Mouse (Mus musculus) right cerebral cortex, postnatal 14 days (tissue): ENCODE measurements around the gene Ctnnb1.
"Not testable (repeated sequence)": the region's sequence is repeated elsewhere in the genome, so short reads cannot be mapped to it uniquely, and the experiment has no call there.

ENCODE experiments used
- DNase-seq: peaks from one replicate; pipeline ENCODE4 v3.0.0; 2022

The Ctnnb1 gene

GRCm38 (mm10) chr9:120929081-120929480 lies at the start of gene Ctnnb1:
TSS of gene Ctnnb1 (plus strand) at chr9:120929216.
- no peak for DNase-seq

- no peak for DNase-seq
Observed at GRCm38 (mm10) chr9:120880286-120880685, 48.7 kb upstream of the Ctnnb1 start.

- DNase-seq, result no peak
Observed at GRCm38 (mm10) chr9:120881121-120881520, 47.9 kb upstream of the Ctnnb1 start.

- DNase-seq, result no peak
Observed at GRCm38 (mm10) chr9:120881839-120882238, 47.2 kb upstream of the Ctnnb1 start.

- peak; percentile 16 for DNase-seq
Observed at GRCm38 (mm10) chr9:120884726-120885125, 44.3 kb upstream of the Ctnnb1 start.

GRCm38 (mm10) chr9:120887631-120888030 lies 41.4 kb upstream of the Ctnnb1 start:
- DNase-seq, result no peak

- no peak for DNase-seq
Observed at GRCm38 (mm10) chr9:120893435-120893834, 35.6 kb upstream of the Ctnnb1 start.

GRCm38 (mm10) chr9:120893971-120894370 lies 35.0 kb upstream of the Ctnnb1 start:
- DNase-seq, result no peak

GRCm38 (mm10) chr9:120894376-120894775 lies 34.6 kb upstream of the Ctnnb1 start:
- no peak for DNase-seq

- no peak for DNase-seq
Observed at GRCm38 (mm10) chr9:120896502-120896901, 32.5 kb upstream of the Ctnnb1 start.

GRCm38 (mm10) chr9:120897269-120897668 lies 31.7 kb upstream of the Ctnnb1 start:
- no peak for DNase-seq

- DNase-seq, result no peak
Observed at GRCm38 (mm10) chr9:120899833-120900232, 29.2 kb upstream of the Ctnnb1 start.

GRCm38 (mm10) chr9:120900338-120901274 lies 28.4 kb upstream of the Ctnnb1 start:
- no peak for DNase-seq

GRCm38 (mm10) chr9:120902562-120902961 lies 26.5 kb upstream of the Ctnnb1 start:
- no peak for DNase-seq

- DNase-seq, result no peak
Observed at GRCm38 (mm10) chr9:120908461-120908860, 20.6 kb upstream of the Ctnnb1 start.

GRCm38 (mm10) chr9:120913152-120913551 lies 15.9 kb upstream of the Ctnnb1 start:
- DNase-seq, result no peak

- no peak for DNase-seq
Observed at GRCm38 (mm10) chr9:120914429-120914828, 14.6 kb upstream of the Ctnnb1 start.

GRCm38 (mm10) chr9:120914877-120915459 lies 14.0 kb upstream of the Ctnnb1 start:
- no peak for DNase-seq

GRCm38 (mm10) chr9:120917619-120918018 lies 11.4 kb upstream of the Ctnnb1 start:
- DNase-seq, result not testable (repeated sequence)

- DNase-seq, result peak; percentile 19
Observed at GRCm38 (mm10) chr9:120918211-120918610, 10.8 kb upstream of the Ctnnb1 start.

- DNase-seq, result peak; percentile 34
Observed at GRCm38 (mm10) chr9:120918642-120919041, 10.4 kb upstream of the Ctnnb1 start.

GRCm38 (mm10) chr9:120919130-120919529 lies 9.9 kb upstream of the Ctnnb1 start:
- no peak for DNase-seq

GRCm38 (mm10) chr9:120926126-120926525 lies 2.9 kb upstream of the Ctnnb1 start:
- no peak for DNase-seq

GRCm38 (mm10) chr9:120926939-120927606 lies 1.9 kb upstream of the Ctnnb1 start:
- no peak for DNase-seq
